Mouse (Mus musculus) embryo, embryonic 11 days (tissue): ENCODE results near the gene Slit3.

ENCODE experiments used
- DNase-seq: peaks from one replicate; pipeline ENCODE4 v3.0.0-alpha.2; 2015

Slit3 gene

DNA sequence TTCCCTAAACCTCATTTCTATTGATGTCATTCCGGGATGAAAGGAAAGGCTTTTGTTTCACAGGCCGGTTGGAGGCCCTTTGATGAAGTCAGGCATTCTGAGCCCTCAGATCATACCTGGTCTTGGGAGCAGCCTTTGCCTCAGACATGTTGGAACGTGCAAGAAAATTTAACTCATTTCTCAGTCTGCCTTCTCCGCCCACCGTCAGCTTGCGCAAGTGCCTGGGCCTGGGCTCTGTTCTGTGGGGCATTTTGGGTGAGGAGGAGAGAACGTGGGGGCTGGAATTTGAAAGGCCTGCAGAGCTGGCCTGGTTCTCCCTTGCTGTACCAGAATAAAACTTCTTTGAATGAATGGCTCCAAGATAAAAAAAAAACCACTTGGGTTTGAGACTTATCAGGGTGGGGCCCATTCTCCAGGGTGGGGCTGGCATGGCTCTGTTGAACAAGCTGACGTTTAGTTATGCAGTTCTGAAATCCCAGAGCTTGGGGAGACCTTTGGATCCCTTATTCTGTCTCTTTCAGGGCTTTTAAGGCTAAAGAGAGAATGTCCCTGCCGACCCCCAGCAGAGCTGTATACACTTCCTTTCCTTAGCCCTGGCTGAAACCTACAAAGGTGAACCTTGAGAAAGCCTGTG is 294.9 kb downstream of the Slit3 start:
- DNase-seq: peak; percentile 37

DNA sequence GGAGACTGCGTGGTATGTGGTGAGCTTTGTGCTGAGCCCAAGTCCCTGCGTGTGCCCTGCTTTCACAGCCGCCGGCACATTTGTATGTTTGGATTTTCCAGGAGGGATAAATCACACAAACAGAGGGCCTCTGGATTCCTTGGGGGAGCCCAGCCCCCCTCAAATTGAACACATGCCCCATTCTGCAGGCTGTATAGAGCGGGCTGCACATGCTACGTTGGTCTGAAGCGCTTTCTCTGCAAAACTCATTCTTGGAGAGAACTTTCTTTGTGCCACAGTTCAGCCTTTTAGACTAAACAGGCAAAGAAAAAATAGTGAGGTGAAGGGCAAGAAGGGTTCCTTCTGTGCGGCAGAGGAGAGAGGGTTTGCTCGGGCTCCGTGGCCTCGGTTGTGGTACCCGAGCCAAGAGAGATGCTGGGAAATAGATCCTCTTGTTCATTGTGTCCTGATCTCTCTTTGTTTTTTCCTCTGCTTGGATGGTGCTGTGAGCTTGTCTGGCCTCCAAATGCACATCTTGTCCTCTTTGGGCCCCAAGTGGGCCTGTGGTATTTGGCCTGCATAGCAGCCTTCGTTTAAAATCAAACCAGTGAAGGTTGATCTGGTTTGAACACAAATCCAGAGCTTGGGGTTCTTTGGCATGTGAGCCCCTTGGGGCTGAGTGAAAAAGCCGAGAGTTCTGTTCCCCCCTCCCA is 295.5 kb downstream of the Slit3 start:
- no peak for DNase-seq

DNA sequence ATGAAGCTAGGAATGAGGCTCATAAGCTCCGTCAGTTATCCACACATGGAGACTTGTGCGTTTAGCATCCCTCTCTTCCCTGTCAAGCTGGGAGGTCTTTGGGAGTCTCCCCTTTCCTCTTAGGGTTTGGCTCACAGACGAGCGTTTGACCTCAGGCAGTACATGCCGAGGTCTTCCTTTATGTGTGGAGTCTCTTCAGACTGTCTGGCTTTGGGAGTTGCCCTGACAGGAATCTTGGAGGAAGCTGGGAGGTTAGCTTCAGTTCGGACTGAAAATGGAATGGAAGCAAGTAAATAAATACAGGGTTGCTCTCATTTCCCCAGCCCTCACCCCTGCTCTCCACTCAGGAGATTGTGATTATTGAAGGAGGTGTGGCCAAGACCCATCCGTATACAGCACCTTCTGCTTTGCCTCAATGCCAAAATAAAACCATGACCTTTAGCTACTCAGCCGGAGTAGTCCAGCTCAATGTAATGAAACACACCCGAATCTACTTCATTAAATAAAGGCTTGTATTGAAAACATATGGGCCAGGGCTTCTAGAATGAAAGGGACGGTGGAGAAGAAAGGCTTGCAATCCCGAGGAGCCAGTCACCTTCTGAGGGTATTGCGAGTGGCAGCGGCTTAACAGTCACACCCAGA is 297.0 kb downstream of the Slit3 start:
- peak; percentile 54 for DNase-seq

DNA sequence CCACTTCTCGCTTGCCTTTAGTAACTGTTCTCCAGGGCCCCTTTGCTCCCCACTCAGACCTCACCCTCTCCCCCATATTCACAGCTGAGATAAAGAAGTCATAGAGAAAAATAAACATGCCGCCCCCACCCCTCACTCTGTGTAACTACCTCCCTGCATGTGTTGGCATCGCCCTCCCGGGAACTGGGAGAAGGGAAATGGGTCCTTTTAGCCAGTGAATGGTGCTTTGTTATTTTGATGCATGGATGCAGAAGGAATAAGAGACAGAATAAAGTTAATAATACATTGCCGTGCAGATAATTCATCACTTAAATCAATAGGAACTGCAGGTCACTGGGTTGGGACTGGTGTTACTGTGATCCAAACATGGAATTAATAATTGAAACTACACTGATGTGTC is 298.0 kb downstream of the Slit3 start:
- DNase-seq: no peak

DNA sequence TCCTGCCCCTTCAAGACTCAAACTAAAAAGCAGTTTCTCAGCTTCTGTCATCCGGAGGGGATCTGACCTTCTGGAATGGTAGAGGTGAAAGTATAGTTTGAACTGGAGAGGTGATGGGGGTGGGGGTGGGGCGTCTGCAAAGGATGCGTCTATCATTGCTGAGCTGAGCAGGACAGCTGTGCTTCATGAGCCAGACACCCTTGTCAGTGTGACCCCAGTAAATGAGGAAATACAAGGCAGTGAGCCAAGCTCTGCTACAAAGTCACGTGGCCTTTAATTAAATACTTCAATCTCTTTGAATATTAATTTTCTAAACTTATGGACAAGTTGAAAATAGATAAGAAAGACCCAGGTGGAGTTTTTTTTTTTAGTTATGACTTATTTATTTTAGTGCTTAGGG is 300.7 kb downstream of the Slit3 start:
- DNase-seq: no peak

DNA sequence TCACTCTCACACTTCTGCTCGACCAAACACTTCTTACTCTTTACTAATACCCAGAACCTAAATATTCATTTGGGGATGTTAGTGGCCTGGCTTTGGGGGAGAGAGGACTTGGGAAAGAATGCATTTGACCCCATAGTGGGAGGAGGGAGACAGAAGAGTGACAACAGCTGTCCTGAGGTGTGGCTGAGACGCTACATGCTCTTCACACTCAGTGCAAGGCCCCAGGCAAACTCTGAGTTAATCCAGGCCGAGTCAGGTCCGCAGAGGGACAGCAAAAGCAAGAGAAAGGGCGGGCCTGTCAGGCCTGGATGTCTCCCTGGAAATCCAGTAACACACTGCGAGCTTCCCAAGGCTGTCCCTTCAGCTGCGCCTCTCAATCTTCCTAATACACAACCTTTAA is 307.0 kb downstream of the Slit3 start:
- no peak for DNase-seq

DNA sequence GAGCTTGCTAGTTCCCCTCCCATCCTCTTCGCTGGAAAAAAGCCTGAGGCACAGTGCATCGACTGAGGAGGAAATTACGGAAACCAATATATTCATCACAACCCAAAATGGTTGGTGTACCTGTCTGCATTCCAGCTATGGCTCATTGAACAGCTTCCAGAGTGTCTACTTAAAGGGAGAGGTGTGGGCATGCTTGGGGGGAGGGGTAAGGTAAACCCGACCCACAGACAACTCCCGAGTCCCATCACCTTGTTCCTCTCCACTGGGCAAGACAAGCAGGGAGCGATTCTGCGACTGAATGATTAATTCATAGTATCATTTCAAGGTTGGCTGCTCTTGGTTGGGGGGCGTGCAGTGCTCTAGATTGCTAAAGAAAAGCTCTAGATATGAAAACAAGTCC is 310.1 kb downstream of the Slit3 start:
- no peak for DNase-seq

DNA sequence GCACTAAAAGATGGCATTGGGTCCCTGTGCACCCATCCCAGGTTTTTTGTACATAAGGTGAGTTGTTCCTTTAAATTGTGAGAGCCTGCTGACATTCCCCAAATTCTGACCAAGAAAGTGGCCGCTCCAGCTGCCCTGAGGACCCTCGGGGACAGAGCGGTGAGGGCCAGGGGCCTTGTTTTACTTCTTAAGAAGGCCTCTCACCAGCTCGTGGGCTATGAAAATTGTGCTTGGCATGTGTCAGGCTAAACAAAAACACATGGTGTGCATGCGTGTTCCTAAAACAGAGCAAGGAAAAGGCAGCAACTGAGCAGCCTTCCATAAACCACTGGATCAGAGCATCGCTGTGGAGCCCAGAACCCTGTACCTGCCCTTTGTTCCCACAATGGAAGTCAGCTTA is 316.5 kb downstream of the Slit3 start:
- no peak for DNase-seq

DNA sequence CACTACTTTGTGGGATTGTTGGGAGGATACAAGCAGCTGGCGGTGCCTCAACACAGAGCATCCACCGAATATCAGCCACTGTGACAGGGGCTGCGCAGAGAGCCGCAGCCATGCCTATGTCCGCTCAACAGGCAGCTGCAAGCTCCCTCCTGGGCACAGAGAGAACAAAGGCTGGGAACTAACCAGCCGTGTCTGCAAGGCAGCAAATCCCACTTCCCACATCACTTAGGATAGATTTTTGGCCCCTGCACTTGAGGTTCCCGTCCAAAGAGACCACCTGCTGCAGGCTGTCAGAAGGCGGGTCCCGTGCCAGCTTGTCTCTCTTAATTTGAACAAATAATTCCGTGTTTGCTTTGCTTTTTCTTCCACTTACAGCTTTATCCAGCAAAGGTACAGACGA is 319.2 kb downstream of the Slit3 start:
- no peak for DNase-seq

DNA sequence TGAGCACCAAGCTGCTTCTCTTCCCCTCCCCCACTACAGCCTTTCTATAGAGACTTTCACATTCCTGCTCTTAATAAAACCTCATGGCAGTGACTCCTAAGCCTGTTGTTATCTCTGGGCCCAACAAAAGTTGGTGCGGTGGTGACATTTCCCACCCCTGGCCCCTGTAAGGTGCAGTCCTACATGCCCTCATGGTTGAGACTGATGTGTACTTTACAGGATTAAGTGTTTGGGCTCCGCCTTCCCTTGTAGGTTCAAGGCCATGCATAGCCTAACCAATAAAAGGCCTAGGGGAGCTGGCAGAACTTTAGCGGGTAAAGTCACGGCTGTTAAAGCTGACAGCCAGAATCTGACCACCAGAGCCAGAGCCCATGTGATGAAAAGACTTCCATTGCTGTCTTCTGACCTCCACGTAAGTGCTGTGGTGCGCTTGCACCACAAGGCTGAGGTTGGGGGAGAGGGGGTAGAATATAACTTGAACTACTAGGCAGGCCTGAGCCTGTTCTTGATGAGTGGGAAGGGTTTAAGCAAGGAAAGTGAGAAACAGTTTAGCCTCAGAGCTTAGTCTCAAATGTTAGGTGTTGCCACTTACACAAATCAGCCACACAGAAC is 323.6 kb downstream of the Slit3 start:
- DNase-seq: no peak

DNA sequence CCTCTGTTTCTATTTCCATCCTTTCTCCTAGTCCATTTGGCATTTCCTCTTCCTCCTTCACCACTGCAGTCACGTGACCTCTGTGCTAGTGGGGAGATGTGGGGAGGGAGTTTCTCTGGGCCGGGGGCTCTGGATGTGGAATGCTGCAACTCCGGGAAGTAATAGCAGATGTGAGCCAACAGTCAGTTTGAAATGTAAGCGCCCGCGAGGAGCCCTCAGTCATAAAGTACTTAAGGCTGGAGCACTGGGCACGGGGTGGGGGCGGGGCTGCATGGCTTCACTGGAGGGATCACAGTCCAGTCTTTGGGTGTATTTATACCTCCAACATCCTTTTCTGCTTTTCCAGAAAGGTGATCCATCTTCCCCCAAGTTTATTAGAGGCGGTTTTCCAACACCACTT is 326.9 kb downstream of the Slit3 start:
- peak; percentile 62 for DNase-seq

DNA sequence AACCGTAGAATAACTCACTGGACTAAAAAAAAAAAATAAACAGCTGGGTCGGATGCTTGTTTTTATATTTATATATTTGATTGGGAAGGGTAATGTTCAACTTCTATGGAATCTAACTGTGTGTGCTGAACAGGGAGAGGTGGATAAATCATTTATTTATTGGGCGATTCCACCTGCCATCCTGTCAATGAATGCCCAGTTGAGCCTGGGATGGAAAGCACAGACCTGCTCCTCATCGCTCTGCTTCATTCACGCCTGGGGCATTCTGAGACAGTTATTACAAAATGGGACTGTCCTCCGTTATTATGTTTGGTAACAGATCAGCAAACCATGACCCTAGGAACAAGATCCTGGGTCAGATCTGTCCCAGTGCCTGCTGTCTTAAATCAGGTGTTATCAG is 328.2 kb downstream of the Slit3 start:
- no peak for DNase-seq

DNA sequence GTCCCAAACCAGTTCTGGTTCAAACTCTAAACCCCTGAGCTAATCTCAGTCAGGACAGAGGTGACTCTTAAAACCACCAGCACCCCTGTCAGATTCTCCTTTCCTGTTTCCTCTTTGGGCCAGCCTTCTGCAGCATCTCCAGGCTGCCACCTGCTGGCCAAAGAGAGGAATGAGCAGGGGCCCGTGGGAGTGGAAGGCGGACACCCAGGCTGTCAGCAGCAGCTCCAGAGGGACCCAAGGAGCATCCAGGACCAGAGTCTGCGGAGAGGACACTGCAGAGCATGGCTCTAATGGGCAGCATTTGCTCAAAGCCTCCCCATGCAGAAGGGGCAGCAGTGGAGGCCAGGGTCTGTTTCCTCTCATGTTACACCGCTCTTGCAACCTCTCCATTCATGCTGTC is 330.6 kb downstream of the Slit3 start:
- DNase-seq: peak; percentile 74

DNA sequence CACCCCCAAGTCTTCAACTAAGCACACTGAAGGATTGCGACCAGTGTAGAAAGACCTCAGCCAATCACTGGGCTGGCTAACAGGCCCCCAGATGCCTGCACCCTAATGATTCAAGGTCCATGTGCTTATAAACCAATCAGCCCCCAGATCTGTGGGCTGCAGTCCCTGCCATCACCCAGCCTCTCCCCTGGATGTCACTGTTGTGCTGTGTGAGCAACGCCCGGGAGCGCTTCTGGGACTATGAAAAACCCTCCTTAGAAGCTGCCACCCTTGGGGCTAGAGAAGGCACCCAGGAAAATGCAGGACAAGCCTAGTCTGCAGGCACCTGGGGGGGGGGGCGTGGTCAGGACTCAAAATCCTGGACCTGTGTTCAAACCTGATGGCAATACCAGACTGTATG is 331.4 kb downstream of the Slit3 start:
- DNase-seq: peak; percentile 81

DNA sequence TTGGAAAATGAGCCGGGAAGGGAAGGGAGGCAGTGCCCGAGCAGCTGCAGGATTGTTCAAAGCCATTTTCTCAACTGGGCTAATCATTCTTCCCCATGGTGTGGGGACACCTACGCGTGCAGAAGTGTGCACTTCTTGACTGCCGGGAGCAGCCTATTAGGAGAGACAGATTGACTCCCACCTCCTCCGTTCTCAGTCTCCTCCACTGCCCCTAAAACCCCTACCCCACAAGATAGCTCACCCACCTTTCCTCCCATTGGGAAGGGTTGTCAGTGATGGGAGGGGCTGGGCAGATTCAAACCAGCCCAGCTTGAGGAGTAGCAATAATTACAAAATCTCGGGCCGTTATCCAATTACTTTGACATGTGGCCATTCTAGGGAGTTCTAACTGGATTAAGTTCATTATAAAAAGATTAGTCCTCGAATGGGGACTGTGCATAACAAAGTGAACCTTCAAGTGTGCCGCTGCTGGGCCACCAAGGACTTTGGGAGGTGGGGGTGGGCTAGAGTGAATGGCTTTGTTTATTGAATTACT is 333.2 kb downstream of the Slit3 start:
- peak; percentile 64 for DNase-seq

DNA sequence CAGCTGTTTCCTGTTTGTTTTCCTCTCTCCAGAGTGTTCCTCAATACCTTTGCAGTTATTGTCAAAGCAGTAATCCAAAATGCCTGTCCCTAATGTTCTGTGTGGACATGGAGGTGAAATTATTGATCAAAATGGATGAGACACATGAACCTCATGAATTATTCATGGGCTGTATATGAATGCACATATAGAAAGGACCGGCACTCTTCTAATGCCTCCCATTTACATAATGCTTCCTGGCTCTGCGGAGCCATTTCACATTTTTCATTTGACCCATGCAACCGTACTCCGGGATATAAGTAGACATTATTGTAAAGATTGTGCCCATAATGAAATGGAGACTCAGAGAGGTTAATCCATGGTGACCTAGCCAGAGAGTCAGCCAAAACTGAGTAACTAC is 333.8 kb downstream of the Slit3 start:
- DNase-seq: peak; percentile 53

DNA sequence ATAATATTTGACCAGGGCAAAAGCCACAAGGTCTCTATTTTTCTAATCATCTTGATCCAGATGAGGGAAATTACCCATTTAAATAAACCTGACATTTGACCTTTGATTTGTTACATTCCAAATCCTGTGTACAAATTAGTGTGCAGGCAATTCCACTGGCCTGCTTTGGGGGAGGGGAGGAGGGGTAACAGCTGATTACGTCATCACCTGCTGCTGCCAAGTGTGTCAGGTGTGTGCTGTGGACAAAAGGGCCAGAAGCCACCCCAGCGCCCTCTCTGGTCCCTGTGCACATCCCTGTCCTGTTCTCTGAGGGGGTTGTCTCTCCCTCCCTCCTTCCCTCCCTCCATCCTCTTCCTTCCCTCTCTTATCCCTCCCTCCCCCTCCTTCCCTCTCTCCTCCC is 337.0 kb downstream of the Slit3 start:
- DNase-seq: no peak

DNA sequence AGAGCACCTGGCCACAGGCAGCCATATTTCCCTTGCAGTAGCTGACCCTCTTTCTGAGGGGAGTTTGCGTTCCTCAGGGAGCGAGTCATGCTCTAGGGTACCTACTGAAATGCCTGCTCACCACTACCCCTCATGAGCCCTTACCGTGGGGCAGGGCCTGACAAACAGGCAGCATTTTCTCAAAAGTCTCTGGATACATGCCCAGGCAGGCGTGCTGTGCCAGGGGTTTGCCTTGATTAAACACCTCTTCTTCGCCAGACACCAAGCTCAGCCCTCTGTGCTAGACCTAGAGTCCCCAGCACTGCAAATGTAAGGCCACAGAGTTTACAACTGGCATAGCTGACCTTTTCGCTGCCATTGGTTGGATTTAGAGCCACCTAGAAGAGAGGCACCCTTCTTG is 345.7 kb downstream of the Slit3 start:
- no peak for DNase-seq

DNA sequence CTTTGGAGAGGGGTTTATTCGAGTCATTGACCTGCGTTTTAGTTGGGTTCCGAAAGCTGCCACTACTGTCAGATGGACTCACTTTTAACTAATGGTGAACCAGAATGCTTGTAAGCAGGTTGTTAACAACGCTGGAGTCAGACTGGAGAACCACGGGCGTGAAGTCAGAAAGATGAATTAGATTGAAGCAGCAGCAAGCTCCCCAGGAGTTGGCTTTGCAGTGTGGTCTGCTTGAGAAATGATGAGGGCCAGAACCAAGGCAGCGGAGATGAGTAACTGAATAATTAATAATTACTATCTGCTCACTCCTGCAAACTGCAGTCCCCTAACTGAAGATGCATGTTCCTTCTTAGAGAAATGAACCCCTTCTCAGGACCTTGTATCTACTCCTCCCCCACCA is 347.8 kb downstream of the Slit3 start:
- DNase-seq: no peak

DNA sequence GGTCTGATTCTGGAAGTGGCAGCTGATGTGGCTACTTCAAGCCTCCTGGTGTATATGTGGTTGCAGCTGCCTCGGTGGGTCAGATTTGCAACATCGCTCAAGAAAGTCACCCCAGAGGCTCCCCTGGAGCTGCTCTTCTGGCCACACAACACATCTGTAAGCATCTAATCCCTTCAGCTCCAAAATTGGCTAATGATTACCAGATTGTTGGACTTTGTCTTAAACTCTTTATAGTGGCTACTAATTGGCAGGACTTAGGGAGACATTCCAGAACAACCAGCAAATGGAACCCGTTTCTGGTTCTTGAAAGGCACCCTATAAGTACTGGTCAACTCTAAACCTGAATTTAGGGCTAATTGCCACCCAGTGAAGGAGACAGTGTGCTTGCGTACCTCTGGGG is 348.9 kb downstream of the Slit3 start:
- peak; percentile 8 for DNase-seq

DNA sequence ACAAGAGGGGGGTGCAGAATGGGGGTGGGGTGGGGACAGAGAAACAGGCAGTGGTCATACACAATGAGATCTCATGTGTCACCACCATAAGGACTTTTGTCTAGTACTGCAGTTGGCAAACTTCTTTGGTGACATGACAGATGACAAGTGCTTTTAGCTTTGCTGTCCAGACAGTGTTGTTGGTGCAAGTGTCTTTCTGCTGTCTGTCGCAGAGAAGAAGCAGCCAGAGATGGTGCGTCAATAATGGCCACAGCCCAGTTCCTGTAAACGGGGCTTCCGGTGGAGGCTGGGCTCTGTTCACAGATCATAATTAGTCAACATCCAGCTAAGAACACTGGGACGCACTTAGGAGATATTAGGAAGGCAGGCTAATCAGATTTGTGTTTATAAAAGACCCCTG is 349.8 kb downstream of the Slit3 start:
- no peak for DNase-seq

DNA sequence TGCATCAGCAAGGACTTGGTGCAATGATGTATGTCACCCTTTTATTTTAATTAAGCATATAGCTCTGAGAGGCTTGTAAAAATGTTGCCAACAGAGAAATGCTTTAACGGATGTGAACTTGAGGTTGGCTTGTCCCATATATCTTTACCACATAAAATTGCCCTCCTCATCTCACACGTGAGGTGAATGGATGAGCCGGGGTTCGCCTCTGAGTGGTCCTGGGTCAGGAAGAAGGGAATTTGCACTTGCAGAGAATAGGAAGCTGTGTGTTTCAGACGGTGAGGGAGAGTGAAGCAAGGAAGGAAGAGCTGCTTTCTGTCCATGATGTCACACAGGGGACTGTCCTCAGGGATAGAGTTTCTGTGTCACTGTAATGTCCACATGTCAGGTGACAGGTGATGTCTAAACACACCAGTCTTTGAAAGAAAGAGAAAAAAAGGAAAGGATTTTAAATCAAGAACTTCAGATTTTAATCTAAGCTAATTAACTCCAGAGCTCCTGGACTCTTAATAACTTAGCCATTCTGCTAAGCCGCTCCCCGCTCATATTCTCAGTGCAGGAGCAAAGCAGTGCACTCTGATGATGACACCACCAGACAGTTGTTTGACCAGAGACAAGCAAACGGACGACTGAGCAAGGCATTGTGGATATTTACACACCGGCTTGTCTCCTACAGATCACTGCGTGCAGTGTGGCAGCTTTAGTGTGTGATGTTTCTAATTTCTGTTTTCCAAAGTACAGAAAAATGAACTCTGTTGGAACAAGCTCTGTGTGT is 352.0 kb downstream of the Slit3 start:
- DNase-seq: no peak

DNA sequence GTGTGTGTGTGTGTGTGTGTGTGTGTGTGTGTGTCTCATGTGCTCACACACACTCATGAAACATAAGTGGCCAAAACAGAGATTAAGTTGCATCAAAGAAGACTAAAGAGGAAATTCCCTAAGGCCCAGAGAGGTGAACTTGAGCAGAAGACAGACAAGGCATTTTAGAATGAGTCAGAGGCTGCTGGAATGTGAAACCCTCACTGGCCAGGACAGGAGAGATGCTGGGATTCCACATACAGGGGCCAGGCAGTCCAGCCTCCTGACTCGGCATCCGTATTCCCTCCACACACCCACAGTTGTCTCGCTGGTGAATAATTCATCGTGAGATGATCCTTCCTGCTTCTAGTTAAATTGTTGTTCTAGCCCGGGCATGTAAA is 352.6 kb downstream of the Slit3 start:
- DNase-seq: no peak
